Mouse (Mus musculus) hindlimb bud, embryonic 11.5 days (tissue): ENCODE results near the gene C2cd2.
A peak's percentile ranks its signal among the peaks of the same experiment; 100 is the strongest.

Source experiments
- DNase-seq: peaks from one replicate; pipeline ENCODE4 v3.0.0-alpha.2; 2012; ENCODE audit warnings: low read depth, low spot score; ENCODE audit errors: extremely low spot score

Gene C2cd2

GRCm38 (mm10) chr16:97887762-97888161 is 74.6 kb downstream of the C2cd2 start:
- no peak for DNase-seq

DNA sequence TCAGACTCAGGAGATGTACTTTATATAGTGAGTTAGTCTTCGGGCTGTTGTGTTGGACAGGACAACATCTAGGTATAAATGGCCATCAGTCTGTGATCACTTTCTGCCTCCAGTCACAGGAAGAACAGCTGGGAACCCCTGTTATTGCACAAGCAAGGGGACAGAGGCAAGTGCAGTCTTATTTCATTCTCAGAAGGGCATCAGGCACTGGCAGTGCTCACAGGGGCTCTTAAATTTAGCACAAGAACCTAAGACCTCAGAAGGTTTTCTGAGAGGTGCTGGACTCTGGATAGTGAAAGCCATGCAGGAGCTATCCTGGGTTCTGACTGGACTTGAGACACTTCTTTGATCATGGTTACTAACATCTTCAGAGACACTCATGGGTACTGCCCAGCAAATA is 78.7 kb downstream of the C2cd2 start:
- no peak for DNase-seq

DNA sequence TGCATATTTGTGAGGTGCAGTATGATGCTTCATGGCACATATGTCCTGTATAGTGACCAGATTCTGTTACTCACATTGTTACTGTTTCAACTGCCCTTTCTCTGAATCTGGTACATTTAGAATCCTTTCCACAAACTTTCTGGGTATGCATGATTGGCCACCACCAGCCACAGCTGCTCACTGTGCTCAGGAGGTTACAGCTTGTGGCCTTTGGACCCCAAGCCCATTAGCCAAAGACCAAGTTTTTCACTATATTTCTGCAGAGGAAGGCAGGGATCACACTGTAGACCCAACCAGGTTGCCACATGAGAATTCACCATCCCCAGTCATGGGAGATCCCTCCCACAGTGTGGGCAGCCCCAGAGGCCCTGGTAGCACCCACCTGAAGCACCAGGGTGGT is 79.5 kb downstream of the C2cd2 start:
- DNase-seq: no peak

DNA sequence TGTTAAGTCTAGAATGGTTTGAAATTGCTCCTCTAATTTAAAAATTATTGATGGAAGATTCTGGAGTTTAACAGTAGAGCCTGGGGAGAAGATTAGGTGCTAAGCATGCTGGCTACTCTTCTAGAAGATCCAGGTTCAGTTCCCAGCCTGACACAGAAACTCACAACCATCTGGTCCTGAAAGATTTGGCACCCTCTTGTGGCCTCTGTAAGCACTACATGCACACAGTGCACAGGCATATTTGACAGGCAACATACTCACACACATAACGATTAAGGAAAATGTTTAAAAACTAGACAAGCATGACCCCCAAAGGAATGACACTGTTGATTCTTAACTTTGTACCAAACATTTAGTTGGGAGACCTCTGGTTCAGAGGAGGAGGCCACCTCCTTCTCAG is 83.3 kb downstream of the C2cd2 start:
- peak; percentile 16 for DNase-seq

DNA sequence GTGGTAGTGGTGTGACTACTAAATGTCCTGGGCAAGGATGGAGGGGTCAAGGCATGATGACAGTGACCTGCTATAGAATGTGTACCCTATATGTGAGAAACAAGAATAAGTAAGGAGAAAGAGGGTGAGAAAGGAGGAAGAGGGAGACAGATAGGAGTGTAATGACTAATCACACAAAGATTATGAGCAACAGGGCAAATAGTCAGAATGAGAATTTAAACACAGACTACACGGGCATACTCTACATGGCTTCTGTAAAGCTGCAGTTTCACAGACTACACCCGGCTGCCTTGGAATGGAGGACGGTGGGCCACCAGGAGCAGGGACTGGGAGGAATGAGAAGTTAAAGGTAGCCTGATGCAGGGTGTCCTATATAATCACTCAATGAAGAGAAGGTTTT is 84.9 kb downstream of the C2cd2 start:
- no peak for DNase-seq

DNA sequence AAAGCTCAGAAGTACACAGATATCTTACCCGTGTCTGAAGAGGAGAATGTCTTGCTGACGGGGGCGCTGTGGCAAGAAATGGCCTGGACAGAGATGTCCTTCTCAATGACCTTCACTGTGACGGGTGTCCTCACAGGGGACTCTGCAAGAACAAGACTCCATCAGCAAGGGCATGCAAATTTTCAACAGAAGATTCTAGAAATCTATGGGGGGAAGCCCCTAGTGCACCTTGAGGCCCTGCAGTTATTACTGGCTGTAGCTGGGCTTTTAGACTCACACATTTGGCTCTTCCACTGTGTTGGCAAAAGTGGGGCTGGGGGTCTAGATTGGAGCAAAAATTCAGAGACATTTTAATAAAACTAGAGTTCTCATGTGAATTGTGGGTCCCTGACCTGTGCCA is 87.3 kb downstream of the C2cd2 start:
- no peak for DNase-seq

GRCm38 (mm10) chr16:97874376-97874775 is 88.0 kb downstream of the C2cd2 start:
- DNase-seq: no peak

GRCm38 (mm10) chr16:97872657-97873056 is 89.7 kb downstream of the C2cd2 start:
- DNase-seq: no peak

- DNase-seq: no peak
These were observed 93.0 kb downstream of the C2cd2 start for GRCm38 (mm10) chr16:97869193-97870102.

DNA sequence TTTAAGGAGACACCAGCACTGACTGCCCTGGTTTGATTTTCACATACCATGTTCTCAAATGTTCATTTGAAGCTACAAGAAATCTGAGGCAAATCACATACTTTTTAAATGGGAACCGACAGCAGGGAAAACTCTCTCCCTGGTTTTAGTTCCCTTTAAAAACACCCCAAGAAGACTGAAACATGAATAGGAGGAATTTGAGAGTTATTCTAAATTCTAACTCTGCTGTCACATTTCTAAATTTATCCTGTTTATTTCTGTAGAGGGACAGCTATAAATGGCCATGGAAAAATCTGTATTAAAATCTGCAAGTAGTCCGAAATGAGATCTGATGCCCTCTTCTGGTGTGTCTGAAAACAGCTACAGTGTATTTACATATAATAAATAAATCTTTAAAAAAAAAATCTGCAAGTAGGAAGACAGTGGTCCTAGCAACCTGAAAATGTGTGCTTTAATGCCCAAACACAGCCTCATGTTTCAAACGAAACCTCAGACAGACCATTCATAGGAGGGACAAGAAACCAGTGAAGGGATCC is 98.4 kb downstream of the C2cd2 start:
- DNase-seq: no peak

GRCm38 (mm10) chr16:97856050-97856449 is 106.3 kb downstream of the C2cd2 start:
- no peak for DNase-seq

GRCm38 (mm10) chr16:97851741-97852319 is 110.6 kb downstream of the C2cd2 start, which contains the start of gene Prdm15:
TSS of gene Prdm15 (minus strand) at chr16:97851850.
- peak; percentile 42 for DNase-seq

GRCm38 (mm10) chr16:97851061-97851740 is 111.2 kb downstream of the C2cd2 start:
- peak; percentile 41 for DNase-seq

DNA sequence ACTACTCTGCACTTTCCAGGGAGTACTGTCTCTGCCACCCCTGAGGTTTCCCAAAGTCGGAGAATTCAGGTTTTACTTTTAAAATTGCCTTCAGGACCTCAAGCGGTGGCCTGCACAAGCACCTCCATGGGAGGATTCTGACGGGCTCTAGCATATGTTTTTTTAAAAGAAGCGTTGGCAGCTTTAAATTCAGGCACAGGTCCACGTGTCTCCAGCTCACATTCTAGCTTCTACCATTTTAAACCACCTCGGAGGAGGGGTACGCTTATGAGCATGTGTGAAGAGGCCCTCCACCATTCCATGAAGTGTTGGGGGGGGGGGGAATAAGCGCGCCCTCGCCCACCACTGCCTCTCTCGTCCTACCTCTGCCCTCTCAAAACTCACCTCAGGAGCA is 111.7 kb downstream of the C2cd2 start:
- DNase-seq: peak; percentile 8

DNA sequence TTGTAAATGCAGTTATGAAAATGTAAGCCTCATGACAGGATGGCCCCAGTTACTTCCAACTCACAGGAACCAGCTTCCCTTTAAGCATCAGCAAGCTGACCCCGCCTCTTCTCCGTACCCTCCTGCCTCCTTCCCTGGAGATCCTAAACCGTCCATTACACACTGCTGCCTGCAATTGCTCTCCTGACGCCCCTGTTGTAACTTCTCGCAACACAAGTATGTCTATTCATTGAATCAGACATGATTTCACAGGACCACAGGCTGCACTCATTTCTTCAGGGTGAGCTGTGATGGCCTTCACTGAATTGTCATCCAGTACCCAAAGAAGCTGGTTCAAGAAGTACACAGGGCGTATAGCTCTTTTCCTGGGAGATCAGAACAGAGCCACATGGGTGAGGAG is 113.6 kb downstream of the C2cd2 start:
- no peak for DNase-seq

DNA sequence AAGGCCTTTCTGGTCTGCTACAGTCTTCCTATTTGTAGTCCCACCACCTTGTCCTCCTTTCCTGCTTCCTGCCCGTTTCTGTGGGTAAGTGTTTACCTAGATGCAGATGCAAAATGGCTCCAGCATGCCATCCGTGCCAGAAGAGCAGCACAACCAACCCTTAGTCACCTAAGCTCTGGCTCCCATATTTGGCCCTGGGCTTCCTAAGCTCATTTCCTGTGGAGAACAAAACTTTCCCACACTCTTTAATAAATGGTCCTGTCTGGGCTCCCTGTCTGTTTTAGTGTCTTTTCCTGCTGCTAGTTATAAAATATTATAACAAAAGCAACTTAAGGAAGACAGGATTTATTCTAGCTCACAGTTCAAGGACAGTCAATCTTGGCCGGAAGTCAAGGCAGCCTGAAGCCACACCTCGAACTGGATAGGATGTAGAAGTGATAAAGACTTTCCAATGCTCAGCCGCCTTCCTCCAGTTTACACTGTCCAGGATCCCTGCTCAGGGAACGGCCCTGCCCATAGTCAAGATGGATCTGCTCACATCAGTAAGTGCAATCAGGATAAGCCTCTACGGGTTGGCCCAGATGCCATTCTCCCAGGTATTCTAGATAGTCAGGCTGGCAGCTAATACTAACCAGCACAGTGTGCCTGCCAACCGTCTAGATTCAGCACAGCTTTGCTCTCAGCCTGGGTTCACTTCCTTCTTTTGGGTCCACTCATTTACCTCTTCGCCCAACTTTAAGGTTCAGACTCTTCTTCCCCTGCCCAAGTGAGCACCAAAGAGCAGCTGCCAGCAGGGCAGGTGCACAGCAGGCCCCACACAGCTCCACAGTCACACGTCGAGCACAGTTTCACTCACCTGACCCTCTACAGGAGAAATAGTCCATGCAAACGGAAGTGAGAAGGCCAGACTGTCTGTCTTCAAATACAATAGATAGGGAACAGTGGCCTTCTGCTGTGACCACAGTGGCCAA is 117.1 kb downstream of the C2cd2 start:
- no peak for DNase-seq

- DNase-seq: no peak
These were observed 130.2 kb downstream of the C2cd2 start for GRCm38 (mm10) chr16:97832154-97832553.

GRCm38 (mm10) chr16:97828207-97828606 is 134.2 kb downstream of the C2cd2 start:
- DNase-seq: no peak

DNA sequence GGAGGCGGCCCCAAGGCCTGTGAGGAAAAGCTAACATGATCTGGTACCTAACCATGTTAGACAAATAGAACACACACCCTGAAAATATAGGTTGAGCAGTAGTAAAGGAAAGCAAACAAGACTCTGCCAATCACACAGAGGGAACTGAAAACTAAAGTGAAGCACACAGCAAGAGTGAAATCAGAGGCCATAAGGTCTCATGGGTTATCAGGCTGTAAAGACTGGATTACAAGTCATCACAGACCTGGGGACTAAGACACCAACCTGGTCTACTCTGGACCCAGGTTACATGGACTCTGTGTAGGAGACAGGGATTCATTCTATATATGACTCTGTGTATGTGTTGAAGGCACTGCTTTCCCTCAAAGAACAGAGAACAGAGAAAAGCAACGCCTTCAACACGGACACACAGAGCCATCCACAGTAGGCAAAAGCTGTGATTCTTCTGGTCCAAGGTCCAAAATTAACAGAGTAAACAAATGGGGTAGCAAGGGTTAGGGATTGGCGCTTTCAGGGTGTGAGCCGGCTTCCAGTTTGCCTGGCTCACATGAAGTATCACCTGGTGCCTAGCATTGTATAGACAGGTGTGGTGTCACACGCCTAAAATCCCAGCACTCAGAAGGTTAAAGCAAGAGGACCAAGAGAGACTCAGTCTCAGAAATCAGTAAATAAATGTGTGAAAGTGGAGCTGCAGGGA is 138.9 kb downstream of the C2cd2 start:
- DNase-seq: no peak

GRCm38 (mm10) chr16:97819532-97819931 is 142.9 kb downstream of the C2cd2 start:
- DNase-seq: no peak
